Mouse (Mus musculus) megakaryocyte-erythroid progenitor cell, adult 5-6 weeks (primary cell): ENCODE results near the gene Nrip1. TPM values are rescaled to one million over a fixed set of nuclear protein-coding genes. Genes with fewer than 3 reads are reported as not detected.
"Not testable (repeated sequence)": the region's sequence is repeated elsewhere in the genome, so short reads cannot be mapped to it uniquely, and the experiment has no call there.

Experiments used
- ATAC-seq: replicated peaks from 2 replicates; pipeline ENCODE4 v1.8.0; 2016; ENCODE audit warnings: mild to moderate bottlenecking, inconsistent platforms; ENCODE audit not compliant: severe bottlenecking, poor library complexity, low FRiP score, low TSS enrichment
- total RNA-seq, 2 experiments: library from RNA; stranded (forward) in 1 of 2; stranded (reverse) in 1 of 2; fragments of 200-1000, 215-1000 nt in 1 of 2; fragments of >200 nt in 1 of 2; fragmentation: Nextera tagmentation in 1 of 2; gene quantifications; 2 replicates each; pipeline ENCODE4 v1.2.3; 2014 to 2017

Gene Nrip1
- total RNA-seq (2014; fragmentation: Nextera tagmentation), result 53.0 and 55.6 TPM in 2 replicates
- total RNA-seq (2017), result 30.3 and 41.7 TPM in 2 replicates

GRCm38 (mm10) chr16:76373671-76374091 lies at the start of gene Nrip1:
Nrip1 (minus strand) TSS chr16:76373827.
- peak; percentile 12 for ATAC-seq

- no peak for ATAC-seq
Observed at GRCm38 (mm10) chr16:76422531-76422930, 48.9 kb upstream of the Nrip1 start.

- no peak for ATAC-seq
Observed at GRCm38 (mm10) chr16:76419849-76420248, 46.2 kb upstream of the Nrip1 start.

- ATAC-seq, result no peak
Observed at GRCm38 (mm10) chr16:76416477-76416876, 42.9 kb upstream of the Nrip1 start.

- ATAC-seq, result no peak
Observed at GRCm38 (mm10) chr16:76416060-76416438, 42.4 kb upstream of the Nrip1 start.

GRCm38 (mm10) chr16:76415407-76416059 lies 41.9 kb upstream of the Nrip1 start:
- ATAC-seq, result no peak

GRCm38 (mm10) chr16:76414528-76414927 lies 40.9 kb upstream of the Nrip1 start:
- no peak for ATAC-seq

- ATAC-seq, result no peak
Observed at GRCm38 (mm10) chr16:76413581-76413980, 40.0 kb upstream of the Nrip1 start.

- ATAC-seq, result no peak
Observed at GRCm38 (mm10) chr16:76409355-76409722, 35.7 kb upstream of the Nrip1 start.

GRCm38 (mm10) chr16:76408696-76409354 lies 35.2 kb upstream of the Nrip1 start:
- ATAC-seq, result peak; percentile 48

GRCm38 (mm10) chr16:76408241-76408640 lies 34.6 kb upstream of the Nrip1 start:
- no peak for ATAC-seq

- ATAC-seq, result 0 out of 2 replicates have a peak, but pooled peaks have one; percentile 13
Observed at GRCm38 (mm10) chr16:76407321-76407920, 33.8 kb upstream of the Nrip1 start.

GRCm38 (mm10) chr16:76406897-76407296 lies 33.3 kb upstream of the Nrip1 start:
- no peak for ATAC-seq

GRCm38 (mm10) chr16:76406319-76406718 lies 32.7 kb upstream of the Nrip1 start:
- no peak for ATAC-seq

- not testable (repeated sequence) for ATAC-seq
Observed at GRCm38 (mm10) chr16:76403305-76403704, 29.7 kb upstream of the Nrip1 start.

GRCm38 (mm10) chr16:76396512-76396911 lies 22.9 kb upstream of the Nrip1 start:
- ATAC-seq, result no peak

GRCm38 (mm10) chr16:76393267-76393666 lies 19.6 kb upstream of the Nrip1 start:
- ATAC-seq, result no peak

- no peak for ATAC-seq
Observed at GRCm38 (mm10) chr16:76386496-76386895, 12.9 kb upstream of the Nrip1 start.

GRCm38 (mm10) chr16:76386071-76386470 lies 12.4 kb upstream of the Nrip1 start:
- ATAC-seq, result no peak

GRCm38 (mm10) chr16:76377211-76377610 lies 3.6 kb upstream of the Nrip1 start:
- peak; percentile 19; the same call in 1 of the 2 replicates for ATAC-seq

- no peak for ATAC-seq
Observed at GRCm38 (mm10) chr16:76376661-76377060, 3.0 kb upstream of the Nrip1 start.
